Mouse (Mus musculus): ENCODE data around the gene Xrn1. TPM values are rescaled to one million over a fixed set of nuclear protein-coding genes. Genes with fewer than 3 reads are reported as not detected.
"Not testable (repeated sequence)": the region's sequence is repeated elsewhere in the genome, so short reads cannot be mapped to it uniquely, and the experiment has no call there.

The Xrn1 gene
- polyA plus RNA-seq (2014; fragmentation: Nextera tagmentation; extraction: Ambion mirVana) = 13.1 and 29.2 TPM in 2 replicates

DNA sequence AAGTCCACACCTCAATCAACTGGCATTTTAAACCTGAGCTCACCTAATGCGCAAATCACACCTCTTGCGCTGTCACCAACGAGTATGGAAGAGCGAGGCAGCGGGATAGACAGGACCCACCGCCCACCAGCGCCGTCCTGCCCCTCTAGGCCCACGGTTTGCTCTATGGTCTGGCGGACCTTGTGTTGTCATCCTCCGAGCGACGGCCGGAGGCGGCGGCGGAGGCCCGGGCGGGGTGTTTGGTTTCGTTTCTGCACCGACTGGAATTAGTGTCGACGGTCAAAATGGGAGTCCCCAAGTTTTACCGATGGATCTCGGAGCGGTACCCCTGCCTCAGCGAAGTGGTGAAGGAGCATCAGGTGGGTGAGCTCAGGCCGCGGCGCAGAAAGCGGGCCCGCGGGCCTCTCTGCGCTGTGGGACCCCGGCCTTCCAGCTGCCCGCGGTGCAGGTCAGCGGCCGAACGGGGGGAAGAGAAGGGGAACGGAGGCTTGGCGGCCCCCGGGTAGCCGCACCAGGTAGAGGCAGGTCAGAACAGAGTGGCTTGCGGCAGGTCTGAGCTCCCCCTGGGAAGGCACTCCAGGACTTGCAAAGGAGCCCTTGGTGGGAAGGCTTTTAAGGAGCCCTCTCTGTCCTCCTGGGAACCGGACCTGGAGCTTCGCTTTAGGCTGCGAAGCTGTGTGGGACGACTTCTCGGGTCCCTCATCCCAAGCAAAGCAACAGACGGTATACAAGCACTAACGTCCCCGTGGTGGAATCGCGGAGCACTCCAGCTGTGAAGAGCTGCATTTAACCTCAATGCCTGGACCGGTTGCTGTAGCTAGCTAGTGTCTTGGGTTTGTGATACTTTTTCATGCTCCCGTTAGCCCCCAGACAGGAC, at the start of gene Xrn1:
Xrn1 (plus strand) TSS at position 176 of the 877 bp plus-strand sequence.
- peak within 1 kb of the TSS; percentile 98 for H3K4me3 ChIP-seq (ENCODE audit: low read length)
- H3K27ac ChIP-seq (ENCODE audit: low read depth, low read length) = peak within 1 kb of the TSS; percentile 92
- 0 out of 2 replicates have a peak, but pooled peaks cover 3% of the 10 kb centered on the region for H3K4me1 ChIP-seq (ENCODE audit: control insufficient read depth, insufficient read depth, low read length)
- peak within 1 kb of the TSS; percentile 60 for H3K4me2 ChIP-seq (replicated peaks; ENCODE audit: low read depth, low read length)
- no peaks in the 10 kb centered on the region for H3K27me3 ChIP-seq (ENCODE audit: control insufficient read depth, insufficient read depth, low read length)
- peaks cover 18% of the 10 kb centered on the region; the same call in 1 of the 2 replicates for H3K36me3 ChIP-seq (ENCODE audit: control insufficient read depth, insufficient read depth, low read length)
- no peaks in the 10 kb centered on the region for H3K9me3 ChIP-seq (ENCODE audit: control insufficient read depth, low read length)
- under 1% methylated on average over 57 of the region's 57 CpGs for WGBS
- peak within 1 kb of the TSS; percentile 97 for H3K9ac ChIP-seq (ENCODE audit: low read depth, low read length)
- peak; percentile 99 for ATAC-seq (ENCODE audit: low FRiP score, low TSS enrichment)

DNA sequence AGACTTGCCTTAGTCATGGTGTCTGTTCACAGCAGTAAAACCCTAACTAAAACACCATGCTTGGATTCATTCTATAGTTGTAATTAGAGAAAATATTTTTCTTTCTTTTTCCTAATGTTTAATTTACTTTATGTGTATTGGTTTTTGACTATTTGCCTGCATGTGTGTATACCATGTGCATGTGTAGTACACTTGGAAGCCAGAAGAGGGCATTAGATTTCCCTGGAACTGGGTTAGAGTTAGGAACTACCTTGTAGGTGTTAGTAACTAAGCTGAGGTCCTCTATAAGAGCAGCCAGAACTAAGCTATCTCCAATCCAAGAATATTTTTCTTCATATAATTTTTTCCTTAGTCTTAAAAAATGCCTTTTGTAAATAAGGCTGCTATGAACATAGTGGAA, 21.7 kb upstream of the Xrn1 start:
- H3K36me3 ChIP-seq (ENCODE audit: control insufficient read depth, insufficient read depth, low read length) = peaks cover 18% of the 10 kb centered on the region
- no peak overlapping the region for H3K4me2 ChIP-seq (replicated peaks; ENCODE audit: low read depth, low read length)
- no peaks in the 10 kb centered on the region for H3K4me1 ChIP-seq (ENCODE audit: control insufficient read depth, insufficient read depth, low read length)
- H3K9ac ChIP-seq (ENCODE audit: low read depth, low read length) = no peak overlapping the region
- H3K4me3 ChIP-seq (ENCODE audit: low read length) = no peak overlapping the region
- no peaks in the 10 kb centered on the region for H3K27me3 ChIP-seq (ENCODE audit: control insufficient read depth, insufficient read depth, low read length)
- no peaks in the 10 kb centered on the region for H3K9me3 ChIP-seq (ENCODE audit: control insufficient read depth, low read length)
- no peak for ATAC-seq (ENCODE audit: low FRiP score, low TSS enrichment)
- H3K27ac ChIP-seq (ENCODE audit: low read depth, low read length) = no peak overlapping the region

DNA sequence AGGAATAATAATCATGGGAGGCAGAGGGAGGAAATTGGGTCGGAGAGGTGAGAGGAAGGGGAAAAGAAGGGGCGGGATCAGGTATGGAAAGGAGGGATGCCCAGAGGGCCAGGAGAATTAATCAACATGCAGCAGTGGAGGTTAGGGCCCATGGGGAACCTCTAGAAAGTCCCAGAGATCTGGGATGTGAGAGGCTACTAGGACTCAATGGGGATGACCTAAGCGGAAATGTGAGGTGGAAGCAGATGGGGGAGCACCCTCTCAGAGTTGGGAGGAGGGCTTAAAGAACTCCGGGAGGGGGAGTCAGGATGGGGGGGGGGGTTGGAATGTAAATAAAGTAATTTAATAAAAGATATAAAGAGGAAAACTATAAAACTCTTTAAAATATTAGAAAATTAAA, 902 bp upstream of the Xrn1 start:
- WGBS = 74% methylated on average over 4 of the region's 4 CpGs
- H3K4me2 ChIP-seq (replicated peaks; ENCODE audit: low read depth, low read length) = peak overlapping the region; percentile 52; the same call in 1 of the 2 replicates
- H3K27ac ChIP-seq (ENCODE audit: low read depth, low read length) = no peak overlapping the region
- peaks cover 14% of the 10 kb centered on the region; the same call in 1 of the 2 replicates for H3K36me3 ChIP-seq (ENCODE audit: control insufficient read depth, insufficient read depth, low read length)
- H3K4me1 ChIP-seq (ENCODE audit: control insufficient read depth, insufficient read depth, low read length) = 0 out of 2 replicates have a peak, but pooled peaks cover 3% of the 10 kb centered on the region
- peak overlapping the region; percentile 98 for H3K4me3 ChIP-seq (ENCODE audit: low read length)
- H3K9me3 ChIP-seq (ENCODE audit: control insufficient read depth, low read length) = no peaks in the 10 kb centered on the region
- no peak overlapping the region for H3K9ac ChIP-seq (ENCODE audit: low read depth, low read length)
- no peak for ATAC-seq (ENCODE audit: low FRiP score, low TSS enrichment)
- no peaks in the 10 kb centered on the region for H3K27me3 ChIP-seq (ENCODE audit: control insufficient read depth, insufficient read depth, low read length)

DNA sequence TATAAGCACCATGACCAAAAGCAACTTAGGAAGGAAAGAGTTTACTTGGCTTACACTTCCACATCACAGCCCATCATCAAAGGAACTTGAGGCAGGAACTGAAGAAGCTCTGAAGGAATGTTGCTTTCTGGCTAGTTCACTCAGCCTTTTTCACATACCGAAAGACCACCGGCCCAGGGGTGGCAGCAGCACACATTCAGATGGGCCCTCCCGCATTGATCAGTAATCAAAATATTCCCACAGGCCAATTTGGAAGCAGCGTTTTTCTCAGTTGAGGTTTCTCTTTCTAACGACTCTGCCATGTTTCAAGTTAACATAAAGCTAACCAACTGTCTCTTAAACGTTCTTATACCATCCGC, 355 bp upstream of the Xrn1 start:
- 0 out of 2 replicates have a peak, but pooled peaks cover 3% of the 10 kb centered on the region for H3K4me1 ChIP-seq (ENCODE audit: control insufficient read depth, insufficient read depth, low read length)
- peak overlapping the region; percentile 52 for H3K4me2 ChIP-seq (replicated peaks; ENCODE audit: low read depth, low read length)
- under 1% methylated on average over 7 of the region's 7 CpGs for WGBS
- no peaks in the 10 kb centered on the region for H3K9me3 ChIP-seq (ENCODE audit: control insufficient read depth, low read length)
- H3K27ac ChIP-seq (ENCODE audit: low read depth, low read length) = no peak overlapping the region; the same call in 1 of the 2 replicates
- no peaks in the 10 kb centered on the region for H3K27me3 ChIP-seq (ENCODE audit: control insufficient read depth, insufficient read depth, low read length)
- H3K36me3 ChIP-seq (ENCODE audit: control insufficient read depth, insufficient read depth, low read length) = peaks cover 14% of the 10 kb centered on the region; the same call in 1 of the 2 replicates
- peak; percentile 76 for ATAC-seq (ENCODE audit: low FRiP score, low TSS enrichment)
- H3K9ac ChIP-seq (ENCODE audit: low read depth, low read length) = peak overlapping the region; percentile 97
- H3K4me3 ChIP-seq (ENCODE audit: low read length) = peak overlapping the region; percentile 98

DNA sequence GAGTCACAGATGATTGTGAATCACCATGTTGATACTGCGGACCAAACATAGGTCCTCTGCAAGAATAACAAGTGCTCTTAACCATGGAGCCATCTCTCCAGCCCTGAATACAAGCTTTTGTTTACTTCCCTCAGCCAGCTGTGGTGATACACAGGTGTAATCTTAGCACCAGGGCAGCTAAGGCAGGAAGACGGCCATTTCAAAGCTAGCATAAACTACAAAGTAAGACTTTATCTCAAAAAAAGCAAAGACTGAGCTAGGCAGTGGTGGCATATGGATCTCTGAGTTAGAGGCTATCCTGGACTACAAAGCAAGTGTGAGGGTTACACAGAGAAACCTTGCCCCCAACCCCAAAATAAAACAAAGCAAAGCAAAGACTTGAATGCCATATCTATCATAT, 3.1 kb downstream of the Xrn1 start:
- H3K4me2 ChIP-seq (replicated peaks; ENCODE audit: low read depth, low read length) = no peak overlapping the region
- H3K9me3 ChIP-seq (ENCODE audit: control insufficient read depth, low read length) = no peaks in the 10 kb centered on the region
- H3K4me3 ChIP-seq (ENCODE audit: low read length) = no peak overlapping the region
- no peaks in the 10 kb centered on the region for H3K27me3 ChIP-seq (ENCODE audit: control insufficient read depth, insufficient read depth, low read length)
- WGBS = 90% methylated on average over 2 of the region's 2 CpGs
- H3K9ac ChIP-seq (ENCODE audit: low read depth, low read length) = no peak overlapping the region
- H3K4me1 ChIP-seq (ENCODE audit: control insufficient read depth, insufficient read depth, low read length) = 0 out of 2 replicates have a peak, but pooled peaks cover 3% of the 10 kb centered on the region
- H3K27ac ChIP-seq (ENCODE audit: low read depth, low read length) = no peak overlapping the region
- ATAC-seq (ENCODE audit: low FRiP score, low TSS enrichment) = no peak
- H3K36me3 ChIP-seq (ENCODE audit: control insufficient read depth, insufficient read depth, low read length) = peaks cover 11% of the 10 kb centered on the region; the same call in 1 of the 2 replicates

DNA sequence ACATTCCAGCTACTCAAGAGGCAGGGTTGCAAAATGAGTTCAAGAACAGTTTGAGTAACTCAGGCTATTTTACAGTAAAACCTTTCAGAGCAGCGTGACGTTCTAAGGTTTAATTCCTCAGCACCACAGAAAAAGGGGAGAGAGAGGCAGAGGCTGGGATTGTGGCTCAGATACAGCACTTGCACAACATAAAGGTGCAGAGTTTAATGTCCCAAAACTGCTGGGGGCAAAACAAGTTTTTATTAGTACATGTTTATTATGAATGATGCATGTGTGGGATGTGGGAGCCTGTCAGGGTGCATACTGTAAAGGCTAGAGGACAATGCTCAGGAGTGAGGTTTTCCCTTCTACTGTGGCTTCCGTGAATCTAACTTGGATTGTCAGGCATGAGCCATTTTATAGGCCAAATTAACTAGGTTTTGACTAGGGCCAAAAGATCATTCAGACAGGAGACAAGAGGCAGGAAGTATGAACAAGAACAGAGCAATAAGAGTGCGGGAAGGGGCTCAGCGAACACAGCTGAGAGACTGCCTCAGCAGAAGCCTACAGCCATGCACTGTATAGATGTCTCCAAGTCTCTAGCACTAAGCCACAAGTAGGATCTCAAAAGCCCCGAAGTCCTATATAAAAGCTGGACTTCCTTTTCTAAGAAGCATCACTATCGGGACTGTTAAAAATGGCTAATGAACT, 3.6 kb downstream of the Xrn1 start:
- Histone ChIP-seq H3K4me1 (ENCODE audit: control insufficient read depth, insufficient read depth, low read length) (0 out of 2 replicates have a peak, but pooled peaks cover 3% of the 10 kb centered on the region), H3K27me3 (ENCODE audit: control insufficient read depth, insufficient read depth, low read length) (no peaks in the 10 kb centered on the region), H3K4me2 (replicated peaks; ENCODE audit: low read depth, low read length) (no peak overlapping the region), H3K27ac (ENCODE audit: low read depth, low read length) (no peak overlapping the region), H3K4me3 (ENCODE audit: low read length) (no peak overlapping the region), H3K36me3 (ENCODE audit: control insufficient read depth, insufficient read depth, low read length) (peaks cover 11% of the 10 kb centered on the region; the same call in 1 of the 2 replicates), H3K9me3 (ENCODE audit: control insufficient read depth, low read length) (no peaks in the 10 kb centered on the region), H3K9ac (ENCODE audit: low read depth, low read length) (no peak overlapping the region)
- 87% methylated on average over 7 of the region's 7 CpGs for WGBS
- no peak for ATAC-seq (ENCODE audit: low FRiP score, low TSS enrichment)

DNA sequence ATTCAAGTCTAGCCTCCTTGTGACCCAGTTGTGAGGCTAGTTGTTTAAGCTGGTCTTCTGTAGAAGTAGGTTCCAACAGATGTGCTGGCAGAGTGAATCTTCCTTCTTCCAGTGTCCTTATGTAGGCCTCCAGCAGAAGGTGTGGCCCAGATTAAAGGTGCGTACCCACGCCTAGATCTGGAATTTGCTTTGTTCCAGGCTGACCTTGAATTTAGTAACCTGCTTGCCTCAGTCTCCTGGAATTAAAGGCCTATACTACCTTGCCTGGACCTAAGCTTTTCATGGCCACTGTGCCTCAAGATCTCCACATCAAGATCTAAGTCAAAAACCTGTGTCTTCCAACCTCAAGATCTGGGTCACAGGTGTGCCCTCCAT, 4.2 kb downstream of the Xrn1 start:
- not testable (repeated sequence) for H3K4me3 ChIP-seq (ENCODE audit: low read length); ATAC-seq (ENCODE audit: low FRiP score, low TSS enrichment); H3K27ac ChIP-seq (ENCODE audit: low read depth, low read length); H3K9ac ChIP-seq (ENCODE audit: low read depth, low read length); H3K9me3 ChIP-seq (ENCODE audit: control insufficient read depth, low read length); H3K4me1 ChIP-seq (ENCODE audit: control insufficient read depth, insufficient read depth, low read length); H3K4me2 ChIP-seq (replicated peaks; ENCODE audit: low read depth, low read length); H3K27me3 ChIP-seq (ENCODE audit: control insufficient read depth, insufficient read depth, low read length)
- WGBS = 96% methylated on average over 2 of the region's 2 CpGs
- H3K36me3 ChIP-seq (ENCODE audit: control insufficient read depth, insufficient read depth, low read length) = peaks cover 11% of the 10 kb centered on the region; the same call in 1 of the 2 replicates

DNA sequence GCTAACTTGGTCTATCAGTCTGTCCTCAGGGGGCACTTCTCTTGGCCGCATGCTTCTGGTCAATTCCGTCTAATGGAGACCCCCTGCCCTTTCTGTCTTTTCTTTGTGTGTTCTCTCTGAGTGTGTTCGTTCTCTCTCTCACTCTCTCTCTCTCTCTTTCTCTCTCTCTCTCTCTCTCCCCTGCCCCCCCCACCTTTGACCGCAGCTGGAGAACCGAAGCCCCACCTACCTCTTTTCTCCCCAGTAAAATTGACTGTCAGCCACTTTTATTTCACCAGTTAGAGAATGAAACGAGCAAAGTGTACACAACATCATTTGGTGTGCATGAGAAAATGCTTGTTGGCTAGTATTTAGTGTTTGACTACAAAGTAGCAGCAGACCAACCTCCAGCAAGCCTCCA, 4.7 kb downstream of the Xrn1 start:
- WGBS = 85% methylated on average over 6 of the region's 6 CpGs

More for the DNA sequence above, 4.7 kb downstream of the Xrn1 start:
- no peak overlapping the region for H3K4me2 ChIP-seq (replicated peaks; ENCODE audit: low read depth, low read length)
- no peaks in the 10 kb centered on the region for H3K9me3 ChIP-seq (ENCODE audit: control insufficient read depth, low read length)
- H3K36me3 ChIP-seq (ENCODE audit: control insufficient read depth, insufficient read depth, low read length) = peaks cover 14% of the 10 kb centered on the region; the same call in 1 of the 2 replicates
- no peak overlapping the region for H3K4me3 ChIP-seq (ENCODE audit: low read length)
- H3K4me1 ChIP-seq (ENCODE audit: control insufficient read depth, insufficient read depth, low read length) = 0 out of 2 replicates have a peak, but pooled peaks cover 3% of the 10 kb centered on the region
- no peak overlapping the region for H3K27ac ChIP-seq (ENCODE audit: low read depth, low read length)
- ATAC-seq (ENCODE audit: low FRiP score, low TSS enrichment) = no peak
- no peak overlapping the region for H3K9ac ChIP-seq (ENCODE audit: low read depth, low read length)
- no peaks in the 10 kb centered on the region for H3K27me3 ChIP-seq (ENCODE audit: control insufficient read depth, insufficient read depth, low read length)

All from kidney, embryonic 14.5 days (tissue).